Mouse (Mus musculus) midbrain, postnatal 0 days (tissue): ENCODE measurements around the gene BC024978. TPM values are rescaled to one million over a fixed set of nuclear protein-coding genes. Genes with fewer than 3 reads are reported as not detected.

Source experiments
- ATAC-seq: fragments of 200-750 bp; cut with Nextera tagmentation; 2 replicates; pipeline ENCODE4 v1.8.0; 2017; ENCODE audit warnings: moderate number of reproducible peaks, mild to moderate bottlenecking, moderate TSS enrichment, moderate library complexity; ENCODE audit not compliant: low FRiP score
- DNase-seq: peaks from one replicate; pipeline ENCODE4 v3.0.0-alpha.2; 2015; ENCODE audit warnings: low spot score
- H3K27ac ChIP-seq: fragments of 300-500 bp; sonication (generic); 2 replicates; pipeline ENCODE4 v1.5.1; 2014; ENCODE audit warnings: low read depth, mild to moderate bottlenecking, low read length, mixed read lengths
- H3K27me3 ChIP-seq: fragments of 300-500 bp; sonication (generic); 2 replicates; pipeline ENCODE4 v1.6.1; 2014; ENCODE audit warnings: low read length, control low read depth, mixed read lengths; ENCODE audit not compliant: insufficient read depth
- H3K36me3 ChIP-seq: fragments of 300-500 bp; sonication (generic); 2 replicates; pipeline ENCODE4 v1.6.1; 2014; ENCODE audit warnings: low read length, control low read depth, mixed read lengths; ENCODE audit not compliant: insufficient read depth
- H3K4me1 ChIP-seq: fragments of 300-500 bp; sonication (generic); 2 replicates; pipeline ENCODE4 v1.6.1; 2014; ENCODE audit warnings: mild to moderate bottlenecking, control low read depth, antibody characterized with exemption, low read length, mixed read lengths; ENCODE audit not compliant: insufficient read depth
- H3K4me2 ChIP-seq: fragments of 300-500 bp; sonication (generic); 2 replicates; pipeline ENCODE4 v1.6.1; 2014; ENCODE audit warnings: low read depth, mild to moderate bottlenecking, low read length, mixed read lengths; ENCODE audit not compliant: poor library complexity, severe bottlenecking
- H3K4me3 ChIP-seq: fragments of 300-500 bp; sonication (generic); 2 replicates; pipeline ENCODE4 v1.5.1; 2014; ENCODE audit warnings: low read depth, mild to moderate bottlenecking, low read length, moderate library complexity
- H3K9ac ChIP-seq: fragments of 300-500 bp; sonication (generic); replicated peaks from 2 replicates; pipeline ENCODE4 v1.6.1; 2014; ENCODE audit warnings: mild to moderate bottlenecking, low read length, moderate library complexity, mixed read lengths; ENCODE audit not compliant: poor library complexity, severe bottlenecking
- H3K9me3 ChIP-seq: fragments of 300-500 bp; sonication (generic); 2 replicates; pipeline ENCODE4 v1.6.1; 2016; ENCODE audit warnings: low read length, control low read depth
- CTCF ChIP-seq: IDR thresholded peaks from 2 replicates; pipeline ENCODE4 v1.5.1; 2016; ENCODE audit warnings: antibody characterized with exemption, mild to moderate bottlenecking
- WGBS: fragments of 180-500 bp; shearing (Covaris S2); extraction: QIAGEN DNeasy Blood & Tissue Kit; methylation state at CpG from one replicate; pipeline ENCODE4 v1.1.7; 2014; 5-methylcytosine and 5-hydroxymethylcytosine counted together
- polyA plus RNA-seq: library from polyadenylated mRNA; unstranded; fragments of >200 nt; fragmentation: Nextera tagmentation; extraction: Ambion mirVana; gene quantifications from 2 replicates; pipeline ENCODE4 v1.2.1, GENCODE M21; 2015
- total RNA-seq: library from RNA; depleted of rRNA; stranded (reverse); fragments of >200 nt; gene quantifications from 2 replicates; pipeline ENCODE4 v1.2.3, GENCODE M21; 2014

Gene BC024978
- total and polyA plus RNA-seq, 2 experiments from 2014 or later: 2.8 to 8.7 TPM

- peaks cover 6% of the 10 kb centered on the region; the same call in 1 of the 2 replicates for H3K4me1 ChIP-seq
- peak; percentile 57 for TF ChIP-seq CTCF
These were observed 60.1 kb downstream of the BC024978 start for GRCm38 (mm10) chr7:27255721-27256120.

GRCm38 (mm10) chr7:27257046-27257851 lies 61.7 kb downstream of the BC024978 start:
- no peaks in the 10 kb centered on the region for H3K27me3 ChIP-seq
- TF ChIP-seq CTCF: 0 out of 2 replicates have a peak, but pooled peaks have one; percentile 6
- peaks cover 8% of the 10 kb centered on the region; the same call in 1 of the 2 replicates for H3K4me1 ChIP-seq
- DNase-seq: peak; percentile 88
- 12% methylated on average over 27 of the region's 27 CpGs for WGBS
- H3K9me3 ChIP-seq: no peaks in the 10 kb centered on the region
- H3K27ac ChIP-seq: peak overlapping the region; percentile 67
- peaks cover 11% of the 10 kb centered on the region for H3K36me3 ChIP-seq
- 0 out of 2 replicates have a peak, but pooled peaks have one; percentile 4 for ATAC-seq
- H3K4me3 ChIP-seq: peak overlapping the region; percentile 12; the same call in 1 of the 2 replicates
- peak overlapping the region; percentile 82 for H3K4me2 ChIP-seq
- no peak overlapping the region for H3K9ac ChIP-seq

More at GRCm38 (mm10) chr7:27255721-27256120, 60.1 kb downstream of the BC024978 start:
- no peak overlapping the region for H3K4me3 ChIP-seq
- peaks cover 12% of the 10 kb centered on the region; the same call in 1 of the 2 replicates for H3K36me3 ChIP-seq
- no peak overlapping the region for H3K4me2 ChIP-seq
- WGBS: 68% methylated on average over 3 of the region's 3 CpGs
- no peaks in the 10 kb centered on the region for H3K27me3 ChIP-seq
- H3K27ac ChIP-seq: no peak overlapping the region
- no peaks in the 10 kb centered on the region for H3K9me3 ChIP-seq
- no peak for DNase-seq
- no peak overlapping the region for H3K9ac ChIP-seq
- no peak for ATAC-seq

GRCm38 (mm10) chr7:27257852-27258204 lies 62.2 kb downstream of the BC024978 start:
- peak overlapping the region; percentile 86 for H3K27ac ChIP-seq
- peak overlapping the region; percentile 82 for H3K4me2 ChIP-seq
- H3K4me3 ChIP-seq: peak overlapping the region; percentile 89; the same call in 1 of the 2 replicates
- H3K4me1 ChIP-seq: peaks cover 8% of the 10 kb centered on the region; the same call in 1 of the 2 replicates
- DNase-seq (peak; percentile 66), ATAC-seq (peak; percentile 1; the same call in 1 of the 2 replicates)
- H3K9me3 ChIP-seq: no peaks in the 10 kb centered on the region
- no peaks in the 10 kb centered on the region for H3K27me3 ChIP-seq
- WGBS: 6% methylated on average over 2 of the region's 6 CpGs
- no peak for TF ChIP-seq CTCF
- H3K36me3 ChIP-seq: peaks cover 14% of the 10 kb centered on the region
- no peak overlapping the region for H3K9ac ChIP-seq

- TF ChIP-seq CTCF: no peak
- no peaks in the 10 kb centered on the region for H3K27me3 ChIP-seq
- peaks cover 19% of the 10 kb centered on the region for H3K36me3 ChIP-seq
- 1% methylated on average over 43 of the region's 47 CpGs for WGBS
- peak within 1 kb of the TSS; percentile 98 for H3K9ac ChIP-seq
- H3K9me3 ChIP-seq: no peaks in the 10 kb centered on the region
- DNase-seq (peak; percentile 92), ATAC-seq (peak; percentile 78)
- peaks cover 8% of the 10 kb centered on the region; the same call in 1 of the 2 replicates for H3K4me1 ChIP-seq
- peak within 1 kb of the TSS; percentile 89 for H3K4me3 ChIP-seq
- peak within 1 kb of the TSS; percentile 82 for H3K4me2 ChIP-seq
- H3K27ac ChIP-seq: peak within 1 kb of the TSS; percentile 86
These were observed 62.8 kb downstream of the BC024978 start, which contains the start of gene Numbl for GRCm38 (mm10) chr7:27258205-27258899. Numbl (plus strand) TSS chr7:27258433.

GRCm38 (mm10) chr7:27259271-27259721 lies 63.7 kb downstream of the BC024978 start:
- peak overlapping the region; percentile 82 for H3K4me2 ChIP-seq
- peaks cover 22% of the 10 kb centered on the region for H3K36me3 ChIP-seq
- no peaks in the 10 kb centered on the region for H3K27me3 ChIP-seq
- peak; percentile 52 for DNase-seq
- H3K27ac ChIP-seq: peak overlapping the region; percentile 86
- peak overlapping the region; percentile 89 for H3K4me3 ChIP-seq
- 0 out of 2 replicates have a peak, but pooled peaks have one; percentile 2 for ATAC-seq
- H3K9me3 ChIP-seq: no peaks in the 10 kb centered on the region
- TF ChIP-seq CTCF: no peak
- WGBS: 2% methylated on average over 9 of the region's 9 CpGs
- H3K9ac ChIP-seq: peak overlapping the region; percentile 98
- H3K4me1 ChIP-seq: peaks cover 8% of the 10 kb centered on the region; the same call in 1 of the 2 replicates
